Mouse (Mus musculus) adrenal gland, postnatal 36 days (tissue): Measurements from ENCODE around the gene Nfia. TPM values are rescaled to one million over a fixed set of nuclear protein-coding genes. Genes with fewer than 3 reads are reported as not detected.
A peak's percentile ranks its signal among the peaks of the same experiment; 100 is the strongest.

ENCODE experiments used
- DNase-seq, 2 experiments: peaks; one replicate each; pipeline ENCODE4 v3.0.0; 2021; ENCODE audit warnings: mixed read lengths in 1 of 2
- total RNA-seq, 2 experiments: library from RNA; stranded (reverse); gene quantifications; 2 replicates each; pipeline ENCODE4 v1.2.3; 2021

Gene Nfia
- total RNA-seq, 2 experiments from 2014 or later, result 124 to 204 TPM

DNA sequence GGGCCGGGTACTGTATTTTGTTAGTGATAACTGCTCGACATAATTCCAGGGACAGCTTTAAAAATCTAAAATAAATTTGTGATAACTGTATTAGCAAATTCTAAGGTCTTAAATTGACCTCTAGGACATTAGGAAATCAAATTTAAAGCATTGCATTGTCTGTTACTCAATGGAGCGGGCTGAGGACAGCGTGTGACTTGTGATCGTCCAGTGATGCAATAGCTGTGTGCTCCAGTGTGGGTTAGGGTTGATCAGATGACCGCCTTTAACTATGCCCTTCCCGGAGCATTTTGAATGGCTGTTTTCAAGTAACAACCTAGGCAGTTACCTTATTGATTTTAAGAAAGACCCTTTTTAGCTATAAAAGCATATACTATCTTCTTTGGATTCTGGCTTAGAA, 42.0 kb downstream of the Nfia start:
- peak; percentile 43 to 61 for DNase-seq

GRCm38 (mm10) chr4:97816001-97816400, 43.5 kb downstream of the Nfia start:
- no peak for DNase-seq

DNA sequence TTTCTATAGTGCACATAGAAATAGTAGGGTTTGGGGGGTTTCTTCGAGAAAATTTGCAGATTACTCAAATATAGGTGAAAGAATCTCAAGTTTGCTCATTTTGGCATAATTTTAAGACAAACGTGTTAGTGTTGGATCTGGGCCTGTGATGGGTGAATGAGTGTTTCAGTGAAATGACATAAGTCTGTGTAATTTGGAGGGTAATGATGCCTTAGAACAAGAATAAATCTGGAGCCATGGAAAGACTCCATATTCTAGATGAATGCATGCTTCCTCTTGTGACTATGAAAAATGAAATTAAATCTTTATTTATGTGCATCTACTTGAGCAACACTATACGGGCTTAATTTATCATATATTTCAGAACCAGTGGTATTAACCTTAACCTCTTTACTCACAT, 44.2 kb downstream of the Nfia start:
- DNase-seq, result no peak

GRCm38 (mm10) chr4:97817741-97818140, 45.2 kb downstream of the Nfia start:
- no peak for DNase-seq

DNA sequence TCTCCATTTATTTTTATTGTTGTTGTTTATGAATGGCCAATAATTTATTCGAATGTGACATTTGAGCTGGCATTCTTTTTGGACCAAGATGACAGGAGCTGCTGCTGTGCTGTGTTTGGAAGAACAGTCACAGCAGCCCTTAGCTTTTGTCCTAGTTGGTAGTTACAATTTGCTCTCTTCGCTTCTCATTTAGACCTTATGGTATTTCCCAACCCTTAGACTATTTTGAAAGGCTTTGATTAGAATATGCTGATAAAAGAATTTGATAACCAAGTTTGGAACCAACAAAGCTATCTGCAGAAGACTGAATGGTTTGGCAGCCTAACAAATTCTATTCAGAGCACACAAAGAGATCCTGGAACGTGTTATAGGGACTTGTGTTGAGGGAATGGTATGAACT, 46.0 kb downstream of the Nfia start:
- no peak for DNase-seq

- DNase-seq, result no peak
Observed at GRCm38 (mm10) chr4:97819101-97819500, 46.6 kb downstream of the Nfia start.

- DNase-seq, result peak; percentile 41 to 61
Observed at GRCm38 (mm10) chr4:97820474-97821259, 48.1 kb downstream of the Nfia start.

GRCm38 (mm10) chr4:97821556-97822251, 49.2 kb downstream of the Nfia start:
- no peak for DNase-seq

DNA sequence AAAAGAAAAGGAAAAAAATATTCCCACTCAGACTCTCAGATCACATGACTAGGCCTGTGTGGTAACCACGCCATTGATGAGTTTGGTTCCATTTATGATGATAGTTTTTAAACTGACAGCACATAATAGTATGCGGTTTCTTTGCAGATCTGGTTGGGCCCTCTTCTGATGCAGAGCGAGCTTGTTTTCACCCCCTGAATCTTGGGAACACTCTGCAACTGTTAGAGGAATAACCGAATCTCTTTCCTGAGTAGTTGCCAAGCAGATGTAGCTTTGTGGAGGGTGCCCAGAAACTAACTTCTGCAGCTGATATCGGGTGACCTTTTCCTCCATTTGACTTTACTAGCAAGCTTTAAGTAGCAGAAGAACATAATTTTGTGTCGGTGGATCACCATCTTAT, 51.0 kb downstream of the Nfia start:
- DNase-seq, result no peak

DNA sequence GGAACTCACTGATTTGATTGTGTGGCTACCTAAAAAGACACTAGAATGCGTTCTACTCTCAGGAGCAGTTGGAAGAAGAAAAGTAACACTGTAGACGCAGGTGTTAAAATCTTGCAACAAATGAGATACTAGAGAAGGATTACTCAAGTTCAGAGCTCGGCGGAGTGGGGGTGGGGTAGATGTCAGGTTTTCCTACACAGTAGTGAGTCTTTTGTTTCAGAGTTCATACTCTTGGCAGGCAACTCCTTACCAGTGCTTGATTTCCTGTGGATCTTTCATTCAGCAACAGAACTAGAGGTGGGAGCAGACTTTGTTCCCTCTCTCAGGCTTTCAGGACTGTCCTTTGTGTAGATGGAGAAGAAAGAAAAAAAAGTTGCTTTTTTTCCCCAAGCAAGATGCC, 51.9 kb downstream of the Nfia start:
- peak in 1 of 2 experiments; percentile 51 for DNase-seq

DNA sequence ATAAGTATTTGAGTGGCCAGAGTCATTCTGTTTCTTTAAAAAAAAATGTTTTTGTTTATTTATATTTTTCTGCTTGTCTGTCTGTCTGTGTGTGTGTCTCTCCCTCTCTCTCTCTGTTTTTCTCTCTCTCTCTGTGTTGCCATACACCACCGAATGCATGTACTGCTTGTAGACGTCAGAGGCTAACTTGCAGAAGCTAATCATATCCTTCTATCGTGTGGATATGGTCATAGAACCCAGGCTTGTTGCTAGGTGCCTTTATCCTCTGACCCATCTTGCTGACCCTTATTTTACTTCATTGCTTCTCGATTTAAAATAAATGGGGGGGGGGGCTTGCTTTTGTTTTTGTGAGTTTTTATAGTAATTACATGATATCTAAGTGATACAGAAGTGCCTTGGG, 52.9 kb downstream of the Nfia start:
- no peak for DNase-seq

GRCm38 (mm10) chr4:97825841-97826240, 53.3 kb downstream of the Nfia start:
- DNase-seq, result peak; percentile 55 to 57

- no peak for DNase-seq
Observed at GRCm38 (mm10) chr4:97827115-97827514, 54.6 kb downstream of the Nfia start.

DNA sequence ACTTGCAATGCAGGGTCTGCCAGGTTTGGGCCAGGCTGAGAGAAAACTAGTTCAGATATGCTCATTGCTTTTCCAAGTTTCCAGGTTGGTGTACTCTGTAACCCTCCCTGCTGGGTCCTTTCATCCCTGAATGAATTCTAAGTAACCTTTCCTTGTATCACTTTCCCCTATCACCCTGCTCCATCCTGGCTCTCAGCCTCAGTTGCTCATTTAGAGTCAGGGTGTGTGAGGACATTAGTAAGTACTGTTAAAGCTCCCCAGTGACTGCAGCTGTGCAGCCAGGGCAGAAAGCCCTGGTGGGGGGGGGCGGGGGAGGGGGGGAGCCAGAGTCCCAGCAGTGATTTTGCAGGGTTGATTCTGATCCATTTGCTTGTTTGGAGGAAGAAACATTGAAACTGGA, 56.0 kb downstream of the Nfia start:
- DNase-seq, result no peak

DNA sequence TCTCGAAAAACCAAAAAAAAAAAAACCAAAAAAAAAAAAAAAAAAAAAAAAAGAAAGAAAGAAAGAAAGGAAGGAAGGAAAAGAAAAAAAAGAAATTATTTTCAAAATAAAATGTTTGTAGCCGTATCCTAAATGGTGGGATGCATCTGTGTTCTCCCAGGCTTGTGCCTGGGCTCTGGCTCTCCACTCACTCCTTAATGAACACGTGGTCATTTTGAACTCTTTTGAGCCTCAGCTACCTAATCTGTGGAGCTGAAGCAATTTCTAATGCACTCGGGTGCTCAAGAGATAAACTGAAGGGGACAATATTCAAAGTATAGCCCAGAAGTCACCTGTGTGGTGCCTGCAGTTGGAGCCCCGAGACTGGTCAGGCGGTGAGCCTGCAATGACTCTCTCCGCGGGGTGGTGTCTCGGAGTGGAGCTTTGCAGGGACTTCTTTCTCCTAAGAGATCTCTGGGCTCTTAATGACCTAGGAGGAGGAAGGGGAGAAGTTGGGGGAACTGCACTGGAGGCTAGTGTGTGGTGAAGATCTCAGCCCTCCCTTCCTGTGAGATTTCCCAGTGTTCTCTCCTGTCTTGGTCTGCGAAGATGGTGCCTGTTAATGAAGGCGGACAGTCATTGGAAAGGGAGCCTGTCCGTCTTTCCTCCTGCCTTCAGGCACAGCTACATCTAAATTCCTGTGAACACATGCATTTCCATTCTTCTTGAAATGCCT, 57.0 kb downstream of the Nfia start:
- DNase-seq, result no peak

GRCm38 (mm10) chr4:97830051-97830853, 57.7 kb downstream of the Nfia start:
- no peak for DNase-seq

- DNase-seq, result no peak
Observed at GRCm38 (mm10) chr4:97830935-97831608, 58.5 kb downstream of the Nfia start.

DNA sequence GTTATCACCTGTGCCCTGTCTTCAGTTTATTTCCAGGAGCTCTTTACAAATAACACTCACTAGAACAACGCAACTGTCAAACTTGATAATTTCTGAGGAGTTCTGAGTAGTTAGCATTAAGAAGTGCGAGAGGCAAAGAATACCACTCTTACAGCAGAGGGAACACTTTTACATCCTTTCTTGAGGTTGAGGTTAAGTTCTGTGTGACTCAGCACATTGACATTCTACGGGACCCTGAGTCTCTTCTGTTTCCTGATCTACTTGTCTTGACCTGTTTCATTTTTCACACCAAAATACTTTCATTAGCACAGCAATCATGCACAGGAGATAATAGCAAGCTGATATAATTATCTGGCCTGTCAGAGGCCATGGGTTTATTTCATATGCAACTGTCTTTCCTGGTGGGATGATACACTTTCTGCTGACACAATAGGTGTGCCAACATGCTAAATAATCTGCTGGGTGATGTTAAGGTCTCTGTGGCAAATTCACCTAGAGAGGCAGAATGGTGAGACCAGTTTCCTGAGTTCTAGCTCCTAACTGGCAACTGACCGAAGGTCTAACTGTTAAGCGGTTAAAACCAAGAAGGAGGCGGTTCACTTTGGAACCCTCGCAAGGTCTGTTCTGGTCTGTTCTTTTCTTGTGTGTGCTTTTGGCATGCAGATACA, 59.2 kb downstream of the Nfia start:
- no peak for DNase-seq

GRCm38 (mm10) chr4:97832279-97832640, 59.7 kb downstream of the Nfia start:
- no peak for DNase-seq

GRCm38 (mm10) chr4:97836812-97837211, 64.3 kb downstream of the Nfia start:
- peak; percentile 23 to 38 for DNase-seq

DNA sequence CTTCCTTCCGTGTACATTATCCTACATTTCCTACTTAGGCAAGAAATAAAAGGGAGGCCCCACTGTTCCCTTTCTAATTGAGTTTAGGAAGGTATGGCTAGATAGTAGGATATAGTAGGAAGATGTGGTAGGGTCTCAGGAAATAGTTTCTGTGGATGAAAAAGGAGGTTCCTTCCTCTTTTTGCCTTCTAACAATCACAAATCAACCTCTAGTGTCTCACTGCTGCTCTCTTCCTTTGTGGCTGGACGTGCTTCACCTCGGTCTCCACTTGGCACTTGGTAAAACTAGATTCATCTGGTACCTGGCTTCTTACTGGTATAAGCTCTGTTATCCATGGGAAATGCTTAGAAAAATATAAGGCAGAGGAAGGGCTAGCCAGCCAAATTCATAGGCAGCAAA, 65.2 kb downstream of the Nfia start:
- DNase-seq, result no peak
